Mouse (Mus musculus): ENCODE results near the gene Nos1.

DNA sequence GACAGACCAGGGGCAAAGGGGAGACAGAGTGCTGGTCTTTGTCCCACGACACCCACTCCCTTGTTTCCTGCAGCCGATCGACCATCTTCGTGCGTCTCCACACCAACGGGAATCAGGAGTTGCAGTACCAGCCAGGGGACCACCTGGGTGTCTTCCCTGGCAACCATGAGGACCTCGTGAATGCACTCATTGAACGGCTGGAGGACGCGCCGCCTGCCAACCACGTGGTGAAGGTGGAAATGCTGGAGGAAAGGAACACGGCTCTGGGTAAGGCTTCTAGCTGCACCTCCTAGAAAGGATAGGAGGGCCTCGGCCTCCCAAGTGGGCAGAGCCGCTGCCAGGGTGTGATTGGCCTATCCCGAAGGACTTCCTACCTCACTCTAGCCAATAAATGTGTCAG is 155.5 kb downstream of the Nos1 start:
- TF ChIP-seq GATA1 (IDR thresholded peaks at IDR 0.05; ENCODE audit: low read length) (no peak), TAL1 (IDR thresholded peaks at IDR 0.05; ENCODE audit: low read length) (no peak)

Data from erythroblast, embryonic 14.5 days (primary cell).